Mouse (Mus musculus) liver, adult 2 months (tissue): ENCODE results near the gene Kirrel2.

Experiments
- CTCF ChIP-seq: fragments of 200-500 bp; IDR thresholded peaks from 2 replicates; pipeline ENCODE4 v1.5.1; 2011; ENCODE audit warnings: low read depth, low read length, control low read depth
- POLR2A ChIP-seq: fragments of 200-500 bp; IDR thresholded peaks from 2 replicates; pipeline ENCODE4 v1.6.1; 2011; ENCODE audit warnings: low read length, control low read depth; ENCODE audit not compliant: insufficient read depth; ENCODE audit errors: extremely low read depth

GRCm38 (mm10) chr7:30421890-30422435 lies 35.5 kb downstream of the Kirrel2 start:
- TF ChIP-seq CTCF (no peak), POLR2A (0 out of 2 replicates have a peak, but pooled peaks have one; percentile 9)
